Mouse (Mus musculus): ENCODE measurements at regions not wholly inside any gene's neighbourhood (a gene's known extent, or its start where the extent isn't known, plus 50 kb on each side); places are given as distances from the start of the nearest gene placed in this dataset.

GRCm38 (mm10) chr1:3813071-3813470, 994.6 kb upstream of the Gm37988 start:
- no peak for ATAC-seq
- WGBS, result 88% methylated on average over 1 of the region's 1 CpGs
- no peak overlapping the region for H3K27ac ChIP-seq (ENCODE audit: low read length)
- no peaks in the 10 kb centered on the region for H3K4me1 ChIP-seq (replicated peaks; ENCODE audit: control insufficient read depth, insufficient read depth, low read length)
- H3K4me2 ChIP-seq (ENCODE audit: low read length), result no peak overlapping the region
- no peaks in the 10 kb centered on the region for H3K36me3 ChIP-seq (ENCODE audit: control insufficient read depth, insufficient read depth)
- no peaks in the 10 kb centered on the region for H3K27me3 ChIP-seq (replicated peaks; ENCODE audit: control insufficient read depth, insufficient read depth, low read length)
- H3K4me3 ChIP-seq (replicated peaks; ENCODE audit: low read length), result no peak overlapping the region
- H3K9me3 ChIP-seq (ENCODE audit: control insufficient read depth, low read length), result no peaks in the 10 kb centered on the region
- H3K9ac ChIP-seq (replicated peaks; ENCODE audit: low read depth, low read length), result no peak overlapping the region

DNA sequence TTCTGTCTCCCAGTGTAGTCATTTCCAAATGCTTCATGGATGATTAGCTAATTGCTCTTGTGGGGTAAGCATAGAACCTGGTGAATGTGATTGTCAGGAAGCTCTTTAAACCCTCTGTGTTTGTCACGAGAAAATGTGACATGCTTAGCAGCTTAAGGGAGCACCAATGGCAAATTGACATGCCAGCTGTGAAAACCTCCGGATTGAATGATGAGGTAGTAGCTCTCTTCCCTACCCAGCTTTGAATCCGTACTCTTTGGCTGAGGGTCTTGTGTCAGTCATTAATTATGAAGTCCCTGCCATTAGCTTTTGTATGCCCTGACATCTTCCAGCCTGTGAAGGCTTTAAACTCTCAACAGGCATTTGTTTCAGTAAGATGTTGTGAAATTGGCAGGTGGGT, 965.7 kb upstream of the Gm37988 start:
- peak; percentile 86 for ATAC-seq
- no peaks in the 10 kb centered on the region for H3K36me3 ChIP-seq (ENCODE audit: control insufficient read depth, insufficient read depth)
- H3K9ac ChIP-seq (replicated peaks; ENCODE audit: low read depth, low read length), result no peak overlapping the region
- H3K4me1 ChIP-seq (replicated peaks; ENCODE audit: control insufficient read depth, insufficient read depth, low read length), result no peaks in the 10 kb centered on the region
- H3K4me3 ChIP-seq (replicated peaks; ENCODE audit: low read length), result no peak overlapping the region
- H3K9me3 ChIP-seq (ENCODE audit: control insufficient read depth, low read length), result no peaks in the 10 kb centered on the region
- no peak overlapping the region for H3K27ac ChIP-seq (ENCODE audit: low read length)
- H3K4me2 ChIP-seq (ENCODE audit: low read length), result no peak overlapping the region
- 16% methylated on average over 3 of the region's 3 CpGs for WGBS
- H3K27me3 ChIP-seq (replicated peaks; ENCODE audit: control insufficient read depth, insufficient read depth, low read length), result no peaks in the 10 kb centered on the region
